8 mouse cellular contexts compared by ENCODE assay signal in the genomic region with DNA sequence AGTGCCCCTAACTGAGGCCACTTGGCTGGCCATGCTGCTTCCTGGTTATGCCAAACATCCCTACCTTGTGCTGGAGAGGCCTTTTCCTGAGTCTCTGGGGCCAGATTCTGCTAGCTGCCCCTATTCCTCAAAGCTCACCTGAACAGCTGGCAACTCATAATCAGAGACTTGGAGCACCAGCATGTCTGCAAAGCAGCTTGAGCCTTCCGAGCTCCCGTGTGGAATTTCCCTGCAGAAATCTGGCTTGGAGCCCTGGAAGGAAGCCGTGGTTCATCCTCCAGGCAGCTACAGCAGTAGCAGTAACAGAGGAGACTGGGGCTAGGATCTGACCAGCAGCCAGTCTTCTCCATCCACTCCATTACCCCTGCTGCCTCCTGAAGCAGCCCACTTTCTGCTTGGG. TPM values are rescaled to one million over a fixed set of nuclear protein-coding genes. Genes with fewer than 3 reads are reported as not detected.
DNase-seq lines count a peak whose midpoint lies in the region; ATAC-seq and TF ChIP-seq lines count a peak whose summit lies in the region.

No protein-coding gene starts in this region.

- ATAC-seq in kidney, embryonic 16.5 days (ENCODE audit: low FRiP score, low TSS enrichment), result no peak
- ATAC-seq in heart, embryonic 15.5 days (replicated peaks; ENCODE audit: insufficient number of reproducible peaks, insufficient read depth, low FRiP score, low read depth), result no peak
- ATAC-seq in limb, embryonic 15.5 days (ENCODE audit: insufficient number of reproducible peaks, low FRiP score, low TSS enrichment, low read depth), result no peak
- no peak for ATAC-seq in liver, embryonic 11.5 days (replicated peaks; ENCODE audit: low FRiP score)
- no peak for ATAC-seq in midbrain, embryonic 15.5 days (replicated peaks)
- ATAC-seq in stomach, postnatal 0 days (ENCODE audit: low FRiP score, low TSS enrichment), result no peak

- no peak for TF ChIP-seq EP300 in stomach, postnatal 0 days (optimal IDR thresholded peaks at IDR 0.05)

- no peaks in the 10 kb centered on the region for H3K4me1 ChIP-seq in kidney, embryonic 16.5 days (ENCODE audit: insufficient read depth, low read length)
- H3K4me1 ChIP-seq in heart, embryonic 15.5 days (replicated peaks), result peaks cover 12% of the 10 kb centered on the region; the same call in 1 of the 2 replicates
- H3K4me1 ChIP-seq in limb, embryonic 15.5 days, result peaks cover 20% of the 10 kb centered on the region
- no peaks in the 10 kb centered on the region for H3K4me1 ChIP-seq in liver, embryonic 11.5 days (replicated peaks; ENCODE audit: control insufficient read depth, insufficient read depth, low read length)
- H3K4me1 ChIP-seq in midbrain, embryonic 15.5 days, result no peaks in the 10 kb centered on the region
- H3K4me1 ChIP-seq in stomach, postnatal 0 days (replicated peaks; ENCODE audit: control insufficient read depth, insufficient read depth), result no peaks in the 10 kb centered on the region

- no peaks in the 10 kb centered on the region for H3K9me3 ChIP-seq in kidney, embryonic 16.5 days (ENCODE audit: low read length)
- no peaks in the 10 kb centered on the region for H3K9me3 ChIP-seq in heart, embryonic 15.5 days (replicated peaks)
- H3K9me3 ChIP-seq in limb, embryonic 15.5 days, result no peaks in the 10 kb centered on the region
- no peaks in the 10 kb centered on the region for H3K9me3 ChIP-seq in liver, embryonic 11.5 days (ENCODE audit: control insufficient read depth, low read length)
- H3K9me3 ChIP-seq in midbrain, embryonic 15.5 days, result no peaks in the 10 kb centered on the region
- H3K9me3 ChIP-seq in stomach, postnatal 0 days (ENCODE audit: control insufficient read depth, low read length), result no peaks in the 10 kb centered on the region

- no peak overlapping the region for H3K4me3 ChIP-seq in kidney, embryonic 16.5 days (ENCODE audit: low read length)
- H3K4me3 ChIP-seq in heart, embryonic 15.5 days, result no peak overlapping the region
- no peak overlapping the region for H3K4me3 ChIP-seq in limb, embryonic 15.5 days
- H3K4me3 ChIP-seq in liver, embryonic 11.5 days (ENCODE audit: low read depth, low read length), result no peak overlapping the region
- H3K4me3 ChIP-seq in midbrain, embryonic 15.5 days, result no peak overlapping the region
- H3K4me3 ChIP-seq in stomach, postnatal 0 days (ENCODE audit: low read depth, low read length), result no peak overlapping the region

- no peak overlapping the region for H3K4me2 ChIP-seq in kidney, embryonic 16.5 days (replicated peaks; ENCODE audit: low read depth, low read length)
- no peak overlapping the region for H3K4me2 ChIP-seq in heart, embryonic 15.5 days
- H3K4me2 ChIP-seq in limb, embryonic 15.5 days, result no peak overlapping the region
- H3K4me2 ChIP-seq in liver, embryonic 11.5 days, result no peak overlapping the region
- H3K4me2 ChIP-seq in midbrain, embryonic 15.5 days, result no peak overlapping the region
- H3K4me2 ChIP-seq in stomach, postnatal 0 days (replicated peaks; ENCODE audit: low read depth), result no peak overlapping the region

- peak; percentile 18 for DNase-seq in kidney, adult 18-20 months
- DNase-seq in cerebellum, adult 11 months, result peak; percentile 79
- DNase-seq in liver, embryonic 11.5 days (ENCODE audit: low spot score), result no peak
- DNase-seq in stomach, postnatal 0 days (ENCODE audit: low spot score), result no peak

- TF ChIP-seq CTCF in stomach, postnatal 0 days (IDR thresholded peaks at IDR 0.05; ENCODE audit: low read depth), result no peak

- peaks cover 40% of the 10 kb centered on the region for H3K36me3 ChIP-seq in kidney, embryonic 16.5 days (ENCODE audit: insufficient read depth, low read length)
- peaks cover 31% of the 10 kb centered on the region; the same call in 1 of the 2 replicates for H3K36me3 ChIP-seq in heart, embryonic 15.5 days
- H3K36me3 ChIP-seq in limb, embryonic 15.5 days, result peaks cover 55% of the 10 kb centered on the region
- H3K36me3 ChIP-seq in liver, embryonic 11.5 days (ENCODE audit: control insufficient read depth, insufficient read depth, low read length), result peaks cover 25% of the 10 kb centered on the region
- H3K36me3 ChIP-seq in midbrain, embryonic 15.5 days (replicated peaks), result peaks cover 41% of the 10 kb centered on the region
- H3K36me3 ChIP-seq in stomach, postnatal 0 days (ENCODE audit: control insufficient read depth, insufficient read depth, low read length), result peaks cover 6% of the 10 kb centered on the region

- 63% methylated on average over 3 of the region's 3 CpGs for WGBS in kidney, embryonic 16.5 days
- WGBS in heart, embryonic 15.5 days, result 59% methylated on average over 3 of the region's 3 CpGs
- WGBS in limb, embryonic 15.5 days, result 53% methylated on average over 3 of the region's 3 CpGs
- 89% methylated on average over 3 of the region's 3 CpGs for WGBS in liver, embryonic 11.5 days
- WGBS in midbrain, embryonic 15.5 days, result 91% methylated on average over 3 of the region's 3 CpGs
- WGBS in stomach, postnatal 0 days, result 55% methylated on average over 3 of the region's 3 CpGs

- no peak overlapping the region for H3K9ac ChIP-seq in kidney, embryonic 16.5 days (replicated peaks; ENCODE audit: low read length)
- no peak overlapping the region for H3K9ac ChIP-seq in heart, embryonic 15.5 days
- no peak overlapping the region for H3K9ac ChIP-seq in limb, embryonic 15.5 days
- no peak overlapping the region for H3K9ac ChIP-seq in liver, embryonic 11.5 days (ENCODE audit: low read depth, low read length)
- no peak overlapping the region for H3K9ac ChIP-seq in midbrain, embryonic 15.5 days
- H3K9ac ChIP-seq in stomach, postnatal 0 days (ENCODE audit: low read length), result no peak overlapping the region

- no peaks in the 10 kb centered on the region for H3K27me3 ChIP-seq in kidney, embryonic 16.5 days (ENCODE audit: insufficient read depth, low read length)
- H3K27me3 ChIP-seq in heart, embryonic 15.5 days, result no peaks in the 10 kb centered on the region
- no peaks in the 10 kb centered on the region for H3K27me3 ChIP-seq in limb, embryonic 15.5 days
- H3K27me3 ChIP-seq in liver, embryonic 11.5 days (replicated peaks; ENCODE audit: control insufficient read depth, insufficient read depth, low read length), result no peaks in the 10 kb centered on the region
- no peaks in the 10 kb centered on the region for H3K27me3 ChIP-seq in midbrain, embryonic 15.5 days (replicated peaks)
- H3K27me3 ChIP-seq in stomach, postnatal 0 days (ENCODE audit: control insufficient read depth, insufficient read depth, low read length), result no peaks in the 10 kb centered on the region

- H3K27ac ChIP-seq in kidney, embryonic 16.5 days (ENCODE audit: low read length), result no peak overlapping the region
- H3K27ac ChIP-seq in heart, embryonic 15.5 days, result peak overlapping the region; percentile 38; the same call in 1 of the 2 replicates
- H3K27ac ChIP-seq in limb, embryonic 15.5 days, result peak overlapping the region; percentile 65; the same call in 1 of the 2 replicates
- H3K27ac ChIP-seq in liver, embryonic 11.5 days (ENCODE audit: low read depth, low read length), result no peak overlapping the region
- H3K27ac ChIP-seq in midbrain, embryonic 15.5 days, result no peak overlapping the region
- no peak overlapping the region for H3K27ac ChIP-seq in stomach, postnatal 0 days (replicated peaks)

RNA-seq across cellular contexts. Expression of a gene that starts 6.0 kb away (rescaled TPM):
- polyA plus RNA-seq in kidney, embryonic 16.5 days (2015; fragmentation: Nextera tagmentation; extraction: Ambion mirVana), result 28.3 and 32.6 TPM in 2 replicates
- 12.0 and 18.9 TPM in 2 replicates for polyA plus RNA-seq in heart, embryonic 15.5 days (2015; fragmentation: Nextera tagmentation; extraction: Ambion mirVana)
- polyA plus RNA-seq in limb, embryonic 15.5 days (2015; fragmentation: Nextera tagmentation; extraction: Ambion mirVana), result 22.7 and 23.7 TPM in 2 replicates
- polyA plus RNA-seq in liver, embryonic 11.5 days (2014; fragmentation: Nextera tagmentation; extraction: Ambion mirVana), result 17.0 and 20.2 TPM in 2 replicates
- 66.3 and 71.4 TPM in 2 replicates for polyA plus RNA-seq in midbrain, embryonic 15.5 days (2015; fragmentation: Nextera tagmentation; extraction: Ambion mirVana)
- 8.3 and 8.8 TPM in 2 replicates for polyA plus RNA-seq in stomach, postnatal 0 days (2015; fragmentation: Nextera tagmentation; extraction: Ambion mirVana)

RNA-seq across cellular contexts. Expression of a gene that starts 20.7 kb away (rescaled TPM):
- 72.5 and 73.5 TPM in 2 replicates for polyA plus RNA-seq in kidney, embryonic 16.5 days (2015; fragmentation: Nextera tagmentation; extraction: Ambion mirVana)
- polyA plus RNA-seq in heart, embryonic 15.5 days (2015; fragmentation: Nextera tagmentation; extraction: Ambion mirVana), result 53.2 and 59.4 TPM in 2 replicates
- 59.0 and 64.8 TPM in 2 replicates for polyA plus RNA-seq in limb, embryonic 15.5 days (2015; fragmentation: Nextera tagmentation; extraction: Ambion mirVana)
- polyA plus RNA-seq in liver, embryonic 11.5 days (2014; fragmentation: Nextera tagmentation; extraction: Ambion mirVana), result 48.7 and 48.9 TPM in 2 replicates
- 96.4 and 99.7 TPM in 2 replicates for polyA plus RNA-seq in midbrain, embryonic 15.5 days (2015; fragmentation: Nextera tagmentation; extraction: Ambion mirVana)
- polyA plus RNA-seq in stomach, postnatal 0 days (2015; fragmentation: Nextera tagmentation; extraction: Ambion mirVana), result 30.1 and 33.7 TPM in 2 replicates

RNA-seq across cellular contexts. Expression of a gene that starts 21.2 kb away (rescaled TPM):
- polyA plus RNA-seq in kidney, embryonic 16.5 days (2015; fragmentation: Nextera tagmentation; extraction: Ambion mirVana), result 48.8 and 50.5 TPM in 2 replicates
- polyA plus RNA-seq in heart, embryonic 15.5 days (2015; fragmentation: Nextera tagmentation; extraction: Ambion mirVana), result 24.1 and 32.2 TPM in 2 replicates
- polyA plus RNA-seq in limb, embryonic 15.5 days (2015; fragmentation: Nextera tagmentation; extraction: Ambion mirVana), result 40.4 and 42.1 TPM in 2 replicates
- polyA plus RNA-seq in liver, embryonic 11.5 days (2014; fragmentation: Nextera tagmentation; extraction: Ambion mirVana), result 29.5 and 35.1 TPM in 2 replicates
- 96.4 and 103 TPM in 2 replicates for polyA plus RNA-seq in midbrain, embryonic 15.5 days (2015; fragmentation: Nextera tagmentation; extraction: Ambion mirVana)
- 15.5 and 18.2 TPM in 2 replicates for polyA plus RNA-seq in stomach, postnatal 0 days (2015; fragmentation: Nextera tagmentation; extraction: Ambion mirVana)

Comparison
In these comparisons a context has a peak if more than half of its experiments do, and no peak if none do; other contexts are left out.
1. DNase-seq: peak in kidney, adult 18-20 months (single experiment) and cerebellum, adult 11 months (single experiment); none in liver, embryonic 11.5 days (single experiment) and stomach, postnatal 0 days (single experiment).
2. H3K27ac ChIP-seq: peak in heart, embryonic 15.5 days (single experiment) and limb, embryonic 15.5 days (single experiment); none in kidney, embryonic 16.5 days (single experiment), liver, embryonic 11.5 days (single experiment), midbrain, embryonic 15.5 days (single experiment) and stomach, postnatal 0 days (single experiment).